Mouse (Mus musculus) urinary bladder, postnatal 36 days (tissue): ENCODE results near the gene Olfr622.

Source experiments
- DNase-seq, 2 experiments: peaks; one replicate each; pipeline ENCODE4 v3.0.0; 2022; ENCODE audit warnings: low spot score in 2 of 2, mixed read lengths in 1 of 2

Gene Olfr622

DNA sequence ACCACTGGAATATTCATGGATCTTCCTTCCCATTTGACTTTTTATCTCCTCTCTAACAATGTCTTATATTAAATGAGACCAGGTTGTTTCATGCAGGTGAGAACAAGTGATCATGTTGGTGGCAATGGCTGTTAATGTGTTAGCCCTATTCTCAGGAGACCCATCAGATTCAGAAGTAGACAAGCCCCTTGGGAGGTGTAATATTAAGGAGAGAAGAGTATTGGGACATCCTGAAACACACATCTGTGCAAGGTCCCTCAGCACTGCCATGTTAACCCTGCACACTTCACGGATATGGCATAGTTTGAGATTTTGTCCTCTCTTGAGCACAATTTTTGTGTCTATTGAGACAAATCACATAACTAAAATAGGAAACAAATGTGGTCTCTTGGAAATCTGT lies at the start of gene Olfr622:
TSS of gene Olfr622 (minus strand) at position 101 of the 400 bp plus-strand sequence.
- no peak for DNase-seq

DNA sequence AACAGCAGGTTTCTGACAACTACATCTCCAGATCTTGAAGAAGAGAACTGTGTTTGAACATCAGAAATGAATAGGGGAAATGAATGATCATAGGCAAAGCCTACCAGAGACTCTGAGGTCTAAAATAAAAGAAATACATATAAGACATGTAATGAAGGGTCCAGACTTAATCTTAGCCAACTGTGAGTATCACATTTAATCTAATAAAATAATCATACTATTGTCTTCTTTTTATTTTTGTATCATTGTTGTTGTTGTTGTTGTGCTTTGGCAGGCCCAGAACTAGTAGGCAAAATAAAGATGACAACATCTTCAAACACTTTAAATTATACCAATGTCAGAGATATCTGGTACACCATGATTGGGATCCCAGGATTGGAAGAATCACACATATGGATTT lies 39.9 kb upstream of the Olfr622 start, which contains the start of gene Olfr625-ps1:
TSS of gene Olfr625-ps1 (plus strand) at position 301 of the 400 bp plus-strand sequence.
- no peak for DNase-seq

DNA sequence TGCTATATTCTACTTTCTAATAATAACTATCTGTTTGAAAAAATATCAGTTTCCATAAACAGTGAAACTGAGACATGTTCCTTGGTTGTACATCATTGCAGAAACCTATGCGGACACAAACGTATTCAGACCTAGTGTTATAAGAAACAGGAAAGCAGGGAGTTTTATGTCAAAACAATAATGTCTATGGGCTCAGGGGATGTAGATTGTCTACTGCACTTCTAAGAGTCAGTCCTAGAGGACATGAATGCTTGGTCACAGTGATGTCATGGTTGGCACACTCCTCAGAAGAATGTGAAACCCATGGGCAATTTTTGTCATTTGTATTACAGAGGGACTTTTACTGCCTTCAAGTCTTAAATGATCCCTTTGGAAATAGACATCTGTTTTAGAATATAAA lies 28.6 kb upstream of the Olfr622 start, which contains the start of gene Olfr624:
TSS of gene Olfr624 (minus strand) at position 101 of the 400 bp plus-strand sequence.
- DNase-seq, result no peak

GRCm38 (mm10) chr7:103663598-103663997 lies 21.1 kb upstream of the Olfr622 start, which contains the start of gene Olfr623:
Gene Olfr623 (minus strand): TSS chr7:103663698.
- DNase-seq, result no peak

DNA sequence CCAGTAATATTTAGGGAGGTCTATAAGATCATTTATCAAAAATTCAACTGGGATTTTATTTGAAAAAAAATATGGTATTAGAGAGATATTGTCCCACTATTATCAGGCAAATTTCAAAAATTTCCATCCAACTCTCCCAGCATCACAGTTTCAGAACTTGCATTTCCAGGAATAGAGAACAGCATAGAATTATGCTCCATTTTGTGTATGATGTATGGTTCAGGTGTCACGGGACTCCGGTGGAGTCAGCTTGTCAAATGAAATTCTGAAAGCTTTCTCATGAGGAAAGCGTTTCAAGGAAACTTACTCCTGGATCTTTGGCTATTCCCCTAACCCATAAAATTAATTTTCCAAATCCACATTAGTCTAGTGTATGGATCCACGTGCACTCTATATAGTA lies 1.6 kb upstream of the Olfr622 start:
- DNase-seq, result no peak

DNA sequence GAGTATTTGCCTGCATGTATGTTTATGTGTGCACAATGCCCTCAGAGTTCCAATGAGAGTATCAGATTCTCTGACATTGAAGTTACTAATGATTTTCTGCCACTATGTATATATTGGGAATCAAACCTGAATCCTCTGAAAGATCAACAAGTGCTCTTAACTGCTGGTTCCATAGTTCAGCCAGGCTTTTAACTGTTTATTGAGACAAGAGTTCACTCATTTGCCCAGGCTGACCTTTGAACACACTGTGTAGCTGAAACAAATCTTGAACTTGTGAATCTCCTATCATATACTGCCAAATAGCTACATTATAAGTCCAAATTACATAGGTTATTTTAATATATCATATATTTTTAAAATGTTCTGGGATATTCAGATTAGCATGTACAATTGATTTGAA lies 5.7 kb downstream of the Olfr622 start:
- no peak for DNase-seq

DNA sequence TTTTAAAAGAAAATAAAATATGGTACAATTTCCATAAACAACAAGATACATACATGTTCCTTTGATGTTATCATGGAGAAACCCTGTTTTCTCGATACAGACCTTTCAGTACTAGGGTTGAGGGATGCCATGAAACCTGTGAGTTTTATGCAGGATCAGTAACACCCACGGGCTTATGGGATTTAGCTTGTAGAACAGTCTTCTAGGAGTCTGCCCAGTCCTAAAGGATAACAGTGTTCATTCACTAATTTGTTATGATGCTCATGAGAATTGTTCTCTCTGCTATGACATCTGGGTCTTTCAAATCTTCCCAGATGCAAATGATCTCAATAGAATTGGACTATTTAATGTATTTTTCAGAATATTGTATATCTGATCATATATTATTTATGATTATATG lies 30.1 kb downstream of the Olfr622 start, which contains the start of gene Olfr620:
TSS of gene Olfr620 (minus strand) at position 101 of the 400 bp plus-strand sequence.
- DNase-seq, result no peak

DNA sequence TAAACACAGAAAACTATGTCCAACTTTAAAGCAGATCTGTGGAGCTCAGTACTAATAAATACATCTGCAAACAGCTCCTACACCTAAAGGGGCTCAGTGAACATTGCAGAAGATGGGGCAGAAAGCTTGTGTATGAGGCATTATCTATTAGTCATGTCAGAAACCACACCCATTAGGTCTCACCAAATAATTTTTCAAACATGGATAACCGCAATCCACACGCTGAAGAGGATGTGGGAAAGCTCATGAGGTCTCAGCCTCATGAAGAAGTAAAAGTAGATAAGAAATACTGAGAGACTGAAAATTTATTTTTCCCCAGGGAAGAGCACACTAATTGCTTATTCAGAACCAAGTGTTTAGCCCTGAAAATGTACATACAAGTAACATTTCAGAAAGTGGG lies 35.1 kb downstream of the Olfr622 start:
- no peak for DNase-seq

GRCm38 (mm10) chr7:103600275-103600674 lies 42.2 kb downstream of the Olfr622 start, which contains the start of gene Olfr619:
Gene Olfr619 (plus strand): TSS chr7:103600575.
- DNase-seq, result no peak

- no peak for DNase-seq
Measured at GRCm38 (mm10) chr7:103589803-103590202, 52.7 kb downstream of the Olfr622 start, which contains the start of gene Olfr618. Gene Olfr618 (plus strand): TSS chr7:103590103.
